Mouse (Mus musculus) kidney, adult 2 months (tissue): Measurements from ENCODE around the gene Plch2. TPM values are rescaled to one million over a fixed set of nuclear protein-coding genes. Genes with fewer than 3 reads are reported as not detected.

Experiments used
- DNase-seq: peaks from one replicate; pipeline ENCODE4 v3.0.0; 2021
- H3K27ac ChIP-seq: fragments of 200-500 bp; 2 replicates; pipeline ENCODE4 v1.5.1; 2012; ENCODE audit warnings: low read depth, low read length, control low read depth, inconsistent platforms; ENCODE audit not compliant: insufficient read depth
- H3K27me3 ChIP-seq: fragments of 200-500 bp; replicated peaks from 2 replicates; pipeline ENCODE4 v1.6.1; 2012; ENCODE audit warnings: mild to moderate bottlenecking, moderate library complexity, low read length, inconsistent platforms; ENCODE audit not compliant: control insufficient read depth, insufficient read depth
- H3K36me3 ChIP-seq: fragments of 200-500 bp; 2 replicates; pipeline ENCODE4 v1.6.1; 2012; ENCODE audit warnings: mild to moderate bottlenecking, moderate library complexity, low read length, inconsistent platforms; ENCODE audit not compliant: control insufficient read depth, insufficient read depth
- H3K4me1 ChIP-seq: fragments of 200-500 bp; 2 replicates; pipeline ENCODE4 v1.6.1; 2011; ENCODE audit warnings: low read length; ENCODE audit not compliant: control insufficient read depth, insufficient read depth
- H3K4me3 ChIP-seq: fragments of 200-500 bp; 2 replicates; pipeline ENCODE4 v1.5.1; 2011; ENCODE audit warnings: mild to moderate bottlenecking, low read depth, low read length, control low read depth; ENCODE audit not compliant: insufficient read depth
- CTCF ChIP-seq: fragments of 200-500 bp; conservative IDR thresholded peaks from 2 replicates; pipeline ENCODE4 v1.5.1; 2011; ENCODE audit warnings: low read depth, mild to moderate bottlenecking, control low read depth, low read length, moderate library complexity, mixed read lengths; ENCODE audit not compliant: insufficient read depth, insufficient read length
- POLR2A ChIP-seq: fragments of 200-500 bp; IDR thresholded peaks from one replicate; pipeline ENCODE4 v1.6.1; 2011; ENCODE audit warnings: low read depth, low read length, control low read depth
- WGBS: fragments of 180-500 bp; shearing (Covaris S2); methylation state at CpG from one replicate; pipeline ENCODE4 v1.1.7; 2018; 5-methylcytosine and 5-hydroxymethylcytosine counted together
- polyA plus RNA-seq: library from polyadenylated mRNA; depleted of rRNA; stranded (reverse); fragments of >200 nt; gene quantifications from 2 replicates; pipeline ENCODE4 v1.2.3, GENCODE M21; 2012; rRNA removed

Gene Plch2
- 0.52 and 2.3 TPM in 2 replicates for polyA plus RNA-seq

- Histone ChIP-seq H3K36me3 (no peaks in the 10 kb centered on the region), H3K27me3 (no peaks in the 10 kb centered on the region), H3K27ac (no peak within 1 kb of the TSS), H3K4me1 (no peaks in the 10 kb centered on the region), H3K4me3 (no peak within 1 kb of the TSS)
- 67% methylated on average over 10 of the region's 10 CpGs for WGBS
- TF ChIP-seq CTCF = no peak
- no peak for TF ChIP-seq POLR2A
- no peak for DNase-seq
Measured at GRCm38 (mm10) chr4:155056724-155057123, at the start of gene Plch2. Gene Plch2 (minus strand): TSS chr4:155056784.

GRCm38 (mm10) chr4:155098572-155098971, 42.0 kb upstream of the Plch2 start:
- peaks cover 2% of the 10 kb centered on the region; the same call in 1 of the 2 replicates for H3K4me1 ChIP-seq
- H3K27me3 ChIP-seq = no peaks in the 10 kb centered on the region
- DNase-seq = no peak
- no peak overlapping the region for H3K27ac ChIP-seq
- no peak for TF ChIP-seq CTCF
- TF ChIP-seq POLR2A = no peak
- no peak overlapping the region for H3K4me3 ChIP-seq
- 87% methylated on average over 4 of the region's 4 CpGs for WGBS
- H3K36me3 ChIP-seq = no peaks in the 10 kb centered on the region

- Histone ChIP-seq H3K4me3 (no peak overlapping the region), H3K27me3 (no peaks in the 10 kb centered on the region), H3K36me3 (no peaks in the 10 kb centered on the region), H3K27ac (no peak overlapping the region), H3K4me1 (peaks cover 2% of the 10 kb centered on the region; the same call in 1 of the 2 replicates)
- 94% methylated on average over 6 of the region's 6 CpGs for WGBS
- DNase-seq = no peak
- TF ChIP-seq CTCF = no peak
- TF ChIP-seq POLR2A = no peak
Measured at GRCm38 (mm10) chr4:155097452-155097851, 40.9 kb upstream of the Plch2 start.

- H3K4me3 ChIP-seq = no peak overlapping the region
- WGBS = 87% methylated on average over 8 of the region's 8 CpGs
- no peaks in the 10 kb centered on the region for H3K36me3 ChIP-seq
- no peaks in the 10 kb centered on the region for H3K27me3 ChIP-seq
- H3K4me1 ChIP-seq = peaks cover 2% of the 10 kb centered on the region; the same call in 1 of the 2 replicates
- DNase-seq = no peak
- H3K27ac ChIP-seq = no peak overlapping the region
- TF ChIP-seq POLR2A (no peak), CTCF (no peak)
Measured at GRCm38 (mm10) chr4:155095967-155096366, 39.4 kb upstream of the Plch2 start.

GRCm38 (mm10) chr4:155095238-155095900, 38.8 kb upstream of the Plch2 start:
- H3K27ac ChIP-seq = no peak overlapping the region
- H3K4me3 ChIP-seq = no peak overlapping the region
- H3K27me3 ChIP-seq = no peaks in the 10 kb centered on the region
- WGBS = 42% methylated on average over 8 of the region's 8 CpGs
- TF ChIP-seq CTCF (peak; percentile 99; the same call in 1 of the 2 replicates), POLR2A (no peak)
- peak; percentile 92 for DNase-seq
- no peaks in the 10 kb centered on the region for H3K36me3 ChIP-seq
- H3K4me1 ChIP-seq = peaks cover 2% of the 10 kb centered on the region; the same call in 1 of the 2 replicates

- WGBS = 64% methylated on average over 3 of the region's 3 CpGs
- no peaks in the 10 kb centered on the region for H3K36me3 ChIP-seq
Measured at GRCm38 (mm10) chr4:155094565-155094964, 38.0 kb upstream of the Plch2 start.

GRCm38 (mm10) chr4:155093431-155094149, 37.0 kb upstream of the Plch2 start:
- Histone ChIP-seq H3K27ac (no peak overlapping the region), H3K36me3 (no peaks in the 10 kb centered on the region), H3K4me1 (peaks cover 2% of the 10 kb centered on the region; the same call in 1 of the 2 replicates), H3K27me3 (no peaks in the 10 kb centered on the region), H3K4me3 (no peak overlapping the region)
- TF ChIP-seq CTCF = no peak
- TF ChIP-seq POLR2A = no peak
- 77% methylated on average over 7 of the region's 7 CpGs for WGBS
- no peak for DNase-seq

More at GRCm38 (mm10) chr4:155094565-155094964, 38.0 kb upstream of the Plch2 start:
- peaks cover 2% of the 10 kb centered on the region; the same call in 1 of the 2 replicates for H3K4me1 ChIP-seq
- H3K27me3 ChIP-seq = no peaks in the 10 kb centered on the region
- H3K4me3 ChIP-seq = no peak overlapping the region
- TF ChIP-seq POLR2A (no peak), CTCF (peak; percentile 70)
- H3K27ac ChIP-seq = no peak overlapping the region
- DNase-seq = peak; percentile 58
